Mouse (Mus musculus) liver, adult 2 months (tissue): ENCODE data around the gene Mta3.

Experiments used
- CTCF ChIP-seq: fragments of 200-500 bp; IDR thresholded peaks from 2 replicates; pipeline ENCODE4 v1.5.1; 2011; ENCODE audit warnings: low read depth, low read length, control low read depth
- POLR2A ChIP-seq: fragments of 200-500 bp; IDR thresholded peaks from 2 replicates; pipeline ENCODE4 v1.6.1; 2011; ENCODE audit warnings: low read length, control low read depth; ENCODE audit not compliant: insufficient read depth; ENCODE audit errors: extremely low read depth

DNA sequence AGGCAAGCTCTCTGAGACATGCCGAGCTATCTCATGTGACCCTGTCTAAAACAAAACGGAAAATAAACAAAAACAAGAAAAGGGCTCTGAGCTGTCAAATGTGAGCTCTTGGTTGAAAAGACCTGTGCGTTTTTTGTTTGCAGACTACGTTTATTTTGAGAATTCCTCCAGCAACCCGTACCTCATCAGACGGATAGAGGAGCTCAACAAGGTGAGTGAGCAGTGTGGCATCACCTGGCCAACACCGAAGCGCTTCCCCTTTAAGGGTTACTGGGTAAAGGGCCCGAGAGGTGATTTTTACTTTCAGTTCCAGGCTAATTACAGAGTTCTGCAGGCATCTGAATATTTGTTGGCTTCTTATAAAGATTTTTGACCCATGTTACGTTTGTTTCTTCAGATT, 2.3 kb downstream of the Mta3 start:
- TF ChIP-seq CTCF (no peak), POLR2A (no peak)
